Comparison of ENCODE assay signal across 10 mouse cellular contexts in genomic region chr4:114407516-114407915, GRCm38 (mm10). TPM values are rescaled to one million over a fixed set of nuclear protein-coding genes. Genes with fewer than 3 reads are reported as not detected.
DNase-seq lines count a peak whose midpoint lies in the region; ATAC-seq and TF ChIP-seq lines count a peak whose summit lies in the region.
"Had no signal": no experiment of that assay in that cellular context is flagged by ENCODE, and none has a peak within 500 bp of the region (broad histone marks: within the 10 kb centered on the region; RNA-seq: fewer than 3 reads in every experiment).

No protein-coding gene starts in this region.

- H3K4me3 ChIP-seq in cortical plate, adult 2 months (ENCODE audit: insufficient read depth, low read length), result peak overlapping the region; percentile 35
- peak overlapping the region; percentile 81 for H3K4me3 ChIP-seq in kidney, embryonic 16.5 days (ENCODE audit: low read length)
- H3K4me3 ChIP-seq in forebrain, embryonic 16.5 days (replicated peaks; ENCODE audit: low read length), result no peak overlapping the region

- H3K9me3 ChIP-seq in kidney, embryonic 16.5 days (ENCODE audit: low read length), result no peaks in the 10 kb centered on the region
- H3K9me3 ChIP-seq in forebrain, embryonic 16.5 days (ENCODE audit: control insufficient read depth, low read length), result no peaks in the 10 kb centered on the region
- H3K9me3 ChIP-seq: intestine, embryonic 15.5 days had no signal

- no peak for ATAC-seq in kidney, embryonic 16.5 days (ENCODE audit: low FRiP score, low TSS enrichment)
- ATAC-seq in forebrain, embryonic 16.5 days, result no peak

- TF ChIP-seq POLR2A in cortical plate, adult 2 months (IDR thresholded peaks at IDR 0.05; ENCODE audit: extremely low read depth, insufficient read depth, low read length), result no peak

- H3K36me3 ChIP-seq in kidney, embryonic 16.5 days (ENCODE audit: insufficient read depth, low read length), result no peaks in the 10 kb centered on the region
- no peaks in the 10 kb centered on the region for H3K36me3 ChIP-seq in forebrain, embryonic 16.5 days (ENCODE audit: control insufficient read depth, insufficient read depth)
- H3K36me3 ChIP-seq: G1E; intestine, embryonic 15.5 days had no signal

- H3K9ac ChIP-seq in kidney, embryonic 16.5 days (replicated peaks; ENCODE audit: low read length), result peak overlapping the region; percentile 87
- H3K9ac ChIP-seq in forebrain, embryonic 16.5 days (replicated peaks; ENCODE audit: low read depth, low read length), result no peak overlapping the region

- DNase-seq in kidney, adult 18-20 months, result peak; percentile 37
- DNase-seq in kidney, postnatal 4 days, result no peak
- DNase-seq in A20 (ENCODE audit: low read depth, low spot score), result peak; percentile 48
- no peak for DNase-seq in urinary bladder, postnatal 25 days (ENCODE audit: low spot score)
- DNase-seq: thymus, postnatal 36 days had no signal

- no peak for TF ChIP-seq CTCF in cortical plate, adult 2 months (IDR thresholded peaks at IDR 0.05; ENCODE audit: extremely low read depth, insufficient read depth, low read length)

- no peaks in the 10 kb centered on the region for H3K4me1 ChIP-seq in cortical plate, adult 2 months (ENCODE audit: control insufficient read depth, insufficient read depth, low read length)
- H3K4me1 ChIP-seq in kidney, embryonic 16.5 days (ENCODE audit: insufficient read depth, low read length), result peaks cover 62% of the 10 kb centered on the region
- H3K4me1 ChIP-seq in forebrain, embryonic 16.5 days (replicated peaks; ENCODE audit: control insufficient read depth, insufficient read depth, low read length), result peaks cover 10% of the 10 kb centered on the region

- peaks cover 21% of the 10 kb centered on the region; the same call in 1 of the 2 replicates for H3K27me3 ChIP-seq in kidney, embryonic 16.5 days (ENCODE audit: insufficient read depth, low read length)
- peaks cover 16% of the 10 kb centered on the region for H3K27me3 ChIP-seq in forebrain, embryonic 16.5 days (replicated peaks; ENCODE audit: control insufficient read depth, insufficient read depth, low read length)

- H3K27ac ChIP-seq in cortical plate, adult 2 months (ENCODE audit: insufficient read depth, low read length), result no peak overlapping the region
- no peak overlapping the region; the same call in 1 of the 2 replicates for H3K27ac ChIP-seq in kidney, embryonic 16.5 days (ENCODE audit: low read length)
- no peak overlapping the region for H3K27ac ChIP-seq in forebrain, embryonic 16.5 days (ENCODE audit: low read length)
- H3K27ac ChIP-seq: intestine, embryonic 15.5 days had no signal

- H3K4me2 ChIP-seq in kidney, embryonic 16.5 days (replicated peaks; ENCODE audit: low read depth, low read length), result peak overlapping the region; percentile 94
- no peak overlapping the region for H3K4me2 ChIP-seq in forebrain, embryonic 16.5 days (ENCODE audit: low read length)

- WGBS in kidney, embryonic 16.5 days, result 52% methylated on average over 3 of the region's 3 CpGs
- WGBS in forebrain, embryonic 16.5 days, result 73% methylated on average over 3 of the region's 3 CpGs

RNA-seq across cellular contexts. Expression of gene Trabd2b, which starts 1.0 kb away (rescaled TPM):
- 2.0 TPM in 2 replicates for polyA plus RNA-seq in cortical plate, adult 2 months (2012; rRNA removed)
- 5.7 and 6.1 TPM in 2 replicates for polyA plus RNA-seq in kidney, embryonic 16.5 days (2015; fragmentation: Nextera tagmentation; extraction: Ambion mirVana)
- polyA plus RNA-seq in forebrain, embryonic 16.5 days (2015; fragmentation: Nextera tagmentation; extraction: Ambion mirVana), result 0.29 and 0.60 TPM in 2 replicates
- polyA plus RNA-seq: G1E had no signal

Comparison
In these comparisons a context has a peak if more than half of its experiments do, and no peak if none do; other contexts are left out.
1. DNase-seq: peak in kidney, adult 18-20 months (single experiment) and A20 (single experiment); none in kidney, postnatal 4 days (0 of 2) and urinary bladder, postnatal 25 days (single experiment).